Mouse (Mus musculus) cerebellum, adult (tissue): Measurements from ENCODE around the gene Psma7.

Source experiments
- ATAC-seq: cut with Nextera tagmentation; 2 replicates; pipeline ENCODE4 v1.9.2; 2017; ENCODE audit warnings: mild to moderate bottlenecking, moderate library complexity, mixed read lengths; ENCODE audit not compliant: insufficient number of reproducible peaks, low FRiP score, low TSS enrichment

Gene Psma7

DNA sequence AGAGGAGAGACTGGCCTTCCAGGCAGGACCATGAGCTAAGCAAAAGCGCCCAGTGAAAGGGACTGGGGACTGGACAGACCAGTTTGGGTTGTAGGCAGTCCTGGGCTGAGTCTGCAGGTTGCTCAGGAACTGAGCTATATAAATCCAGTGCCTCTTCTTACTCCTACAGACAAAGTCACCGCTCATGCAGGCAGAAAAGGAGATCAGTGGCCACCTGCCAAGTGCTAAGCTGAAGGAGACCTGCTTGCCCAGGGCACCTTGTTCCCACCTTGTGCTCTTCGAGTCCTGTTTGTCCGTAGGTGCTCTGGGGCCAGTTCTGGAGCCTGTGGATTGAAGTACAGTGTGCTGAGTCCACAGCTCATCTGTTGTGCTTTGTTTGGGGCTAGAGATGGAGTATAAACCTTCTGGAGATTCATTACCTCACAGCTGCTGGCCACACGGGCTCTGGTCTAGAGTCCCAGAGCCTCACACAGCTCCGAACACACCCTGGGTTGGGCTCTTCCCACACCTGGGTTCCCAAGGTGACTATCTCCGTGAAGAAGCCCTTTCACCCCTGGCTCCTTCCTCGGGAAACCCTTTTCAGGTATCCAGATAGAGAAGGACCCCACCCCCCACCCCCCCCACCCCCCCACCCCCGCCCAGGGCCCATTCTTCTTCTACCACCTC is 35.7 kb downstream of the Psma7 start:
- no peak for ATAC-seq

DNA sequence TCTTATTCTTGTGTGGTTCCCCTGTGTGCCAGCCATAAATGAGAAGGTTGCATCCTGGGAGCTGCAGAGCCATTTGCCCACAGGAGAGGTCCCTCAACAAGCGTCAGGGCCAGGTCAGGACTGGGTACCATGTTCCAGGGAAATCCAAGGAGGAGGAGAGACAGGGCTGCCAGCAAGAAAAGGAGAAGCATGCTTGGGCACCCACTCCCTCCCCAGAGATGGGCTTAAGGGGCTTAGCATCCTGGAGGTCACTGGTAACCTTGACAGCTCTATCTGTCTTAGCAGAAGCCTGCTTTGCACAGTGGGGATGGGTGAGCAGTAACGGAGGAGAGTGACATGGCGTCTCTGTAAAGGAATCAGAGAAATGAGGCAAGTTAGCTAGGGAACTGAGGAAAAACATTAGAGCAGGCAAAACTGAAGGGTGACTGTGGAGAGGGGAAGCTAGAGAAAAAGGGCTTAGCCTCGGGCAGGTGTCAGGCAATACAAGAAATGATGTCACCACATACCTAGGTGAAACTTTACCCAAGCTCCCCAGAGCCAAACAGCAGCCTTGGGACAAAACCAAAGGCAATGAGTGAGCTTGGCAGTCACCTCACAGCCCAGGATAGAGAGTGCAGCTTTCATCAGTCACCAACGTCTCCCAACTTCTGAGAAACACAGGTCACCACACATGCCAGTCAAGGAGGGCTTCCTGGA is 36.4 kb downstream of the Psma7 start:
- ATAC-seq, result no peak

DNA sequence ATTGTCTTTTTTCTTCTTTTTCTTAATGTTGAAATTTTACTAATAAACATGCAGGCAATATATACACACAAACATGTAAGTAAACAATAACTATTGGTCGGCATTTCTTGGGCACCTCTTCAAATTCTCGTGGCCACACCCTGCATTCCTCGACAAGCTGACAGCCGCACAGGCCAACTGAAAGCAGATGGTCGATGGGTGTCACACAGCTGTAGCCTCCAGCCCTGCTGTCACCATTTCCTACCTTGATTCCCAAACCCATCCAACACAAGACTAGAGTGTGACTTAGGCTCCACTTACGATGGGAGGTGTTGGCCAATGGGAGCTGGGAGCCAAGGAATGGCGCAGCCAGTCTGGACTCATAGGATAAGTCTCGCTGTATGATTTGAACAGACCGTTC is 40.6 kb downstream of the Psma7 start:
- no peak for ATAC-seq

DNA sequence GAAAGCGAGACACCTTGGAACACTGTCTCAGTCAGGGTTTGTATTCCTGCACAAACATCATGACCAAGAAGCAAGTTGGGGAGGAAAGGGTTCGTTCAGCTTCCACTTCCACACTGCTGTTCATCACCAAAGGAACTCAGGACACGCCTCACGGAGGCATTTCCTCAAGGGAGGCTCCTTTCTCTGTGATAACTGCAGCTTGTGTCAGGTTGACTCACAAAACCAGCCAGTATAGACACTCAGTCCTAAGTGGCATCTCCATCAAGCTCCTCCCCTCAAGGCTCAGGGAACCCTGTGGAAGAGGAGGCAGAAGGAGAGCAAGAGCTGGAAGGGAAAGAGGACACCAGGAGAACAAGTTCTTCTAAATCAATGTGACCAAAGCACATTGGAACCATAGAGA is 43.8 kb downstream of the Psma7 start:
- ATAC-seq, result no peak

GRCm38 (mm10) chr2:179993071-179993470 is 49.2 kb downstream of the Psma7 start:
- ATAC-seq, result no peak

DNA sequence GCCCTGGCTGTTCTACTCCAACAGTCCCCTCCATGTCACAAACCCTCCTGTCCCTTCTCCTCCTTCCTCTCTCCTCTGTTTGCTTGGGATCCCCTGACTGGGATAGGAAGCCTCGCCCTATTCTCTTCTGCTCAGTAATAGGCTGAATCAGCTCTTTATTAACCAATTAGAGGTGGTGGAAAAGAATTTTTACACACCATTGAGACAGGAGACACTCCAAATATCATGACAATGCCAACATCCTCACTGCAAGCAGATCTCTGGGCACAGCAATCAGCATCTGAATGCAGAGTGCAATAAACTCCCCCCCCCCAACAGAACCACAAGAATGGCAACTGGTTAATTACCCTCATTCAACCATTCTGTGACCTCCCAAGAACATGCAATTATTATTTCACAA is 53.1 kb downstream of the Psma7 start:
- no peak for ATAC-seq

DNA sequence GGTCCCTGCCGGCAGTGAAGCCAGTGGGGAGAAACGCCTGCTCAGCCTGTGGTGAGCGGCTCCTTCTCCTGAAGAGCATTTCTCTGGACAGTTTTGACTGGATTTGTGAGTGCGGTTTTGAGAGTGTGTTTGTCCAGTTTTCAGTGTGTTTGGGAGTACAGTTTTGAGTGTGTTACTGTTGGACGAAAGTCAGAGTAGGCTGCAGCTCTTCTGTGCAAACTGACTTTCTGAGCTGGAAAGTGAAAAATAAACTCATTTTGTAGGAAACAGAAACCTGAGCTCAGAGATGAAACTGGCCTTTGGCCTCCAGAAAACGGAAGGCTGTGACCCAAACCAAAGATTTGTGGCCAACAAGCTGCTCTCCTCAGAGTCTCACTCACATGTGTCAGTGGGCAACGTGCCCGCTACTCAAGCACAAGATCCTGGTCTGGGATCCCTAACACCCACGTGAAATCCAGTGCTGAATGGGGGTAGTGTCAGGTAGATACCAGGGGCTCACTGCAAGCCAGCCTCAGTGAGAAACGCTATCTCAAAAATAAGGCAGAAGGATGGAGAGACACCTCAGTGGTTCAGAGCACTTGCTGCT is 55.7 kb downstream of the Psma7 start:
- ATAC-seq, result no peak
